Mouse (Mus musculus) embryonic facial prominence, embryonic 14.5 days (tissue): ENCODE data around the gene Zfp827. TPM values are rescaled to one million over a fixed set of nuclear protein-coding genes. Genes with fewer than 3 reads are reported as not detected.

Experiments used
- ATAC-seq: fragments of 200-750 bp; cut with Nextera tagmentation; 2 replicates; pipeline ENCODE4 v1.8.0; 2017; ENCODE audit warnings: low read depth, moderate number of reproducible peaks, moderate TSS enrichment
- DNase-seq: peaks from one replicate; pipeline ENCODE4 v3.0.0-alpha.2; 2015; ENCODE audit warnings: low spot score
- H3K27ac ChIP-seq: fragments of 300-500 bp; sonication (generic); replicated peaks from 2 replicates; pipeline ENCODE4 v1.5.1; 2014; ENCODE audit warnings: low read depth, mild to moderate bottlenecking, low read length, moderate library complexity
- H3K27me3 ChIP-seq: fragments of 300-500 bp; sonication (generic); replicated peaks from 2 replicates; pipeline ENCODE4 v1.6.1; 2014; ENCODE audit warnings: low read length; ENCODE audit not compliant: control insufficient read depth, insufficient read depth
- H3K36me3 ChIP-seq: fragments of 300-500 bp; sonication (generic); 2 replicates; pipeline ENCODE4 v1.6.1; 2014; ENCODE audit warnings: low read length, mixed read lengths; ENCODE audit not compliant: control insufficient read depth, insufficient read depth
- H3K4me1 ChIP-seq: fragments of 300-500 bp; sonication (generic); 2 replicates; pipeline ENCODE4 v1.6.1; 2014; ENCODE audit warnings: antibody characterized with exemption, low read length; ENCODE audit not compliant: control insufficient read depth, insufficient read depth
- H3K4me2 ChIP-seq: fragments of 300-500 bp; sonication (generic); 2 replicates; pipeline ENCODE4 v1.6.1; 2014; ENCODE audit warnings: low read depth, mild to moderate bottlenecking, low read length, moderate library complexity, mixed read lengths
- H3K4me3 ChIP-seq: fragments of 300-500 bp; sonication (generic); 2 replicates; pipeline ENCODE4 v1.5.1; 2014; ENCODE audit warnings: low read depth, mild to moderate bottlenecking, low read length
- H3K9ac ChIP-seq: fragments of 300-500 bp; sonication (generic); 2 replicates; pipeline ENCODE4 v1.6.1; 2014; ENCODE audit warnings: low read depth, mild to moderate bottlenecking, low read length, moderate library complexity, mixed read lengths
- H3K9me3 ChIP-seq: fragments of 300-500 bp; sonication (generic); 2 replicates; pipeline ENCODE4 v1.6.1; 2016; ENCODE audit warnings: low read length; ENCODE audit not compliant: control insufficient read depth
- WGBS: fragments of 180-500 bp; shearing (Covaris S2); extraction: QIAGEN DNeasy Blood & Tissue Kit; methylation state at CpG from one replicate; pipeline ENCODE4 v1.1.7; 2014; 5-methylcytosine and 5-hydroxymethylcytosine counted together
- polyA plus RNA-seq: library from polyadenylated mRNA; unstranded; fragments of >200 nt; fragmentation: Nextera tagmentation; extraction: Ambion mirVana; gene quantifications from 2 replicates; pipeline ENCODE4 v1.2.1, GENCODE M21; 2014

Gene Zfp827
- polyA plus RNA-seq, 1 experiment from 2014 or later, result 11.8 TPM

- Histone ChIP-seq H3K27ac (peak overlapping the region; percentile 100), H3K4me3 (peak overlapping the region; percentile 87), H3K9me3 (no peaks in the 10 kb centered on the region), H3K4me2 (peak overlapping the region; percentile 82), H3K4me1 (peaks cover 28% of the 10 kb centered on the region), H3K27me3 (no peaks in the 10 kb centered on the region), H3K36me3 (no peaks in the 10 kb centered on the region), H3K9ac (peak overlapping the region; percentile 98)
- peak; percentile 93 for DNase-seq
- under 1% methylated on average over 45 of the region's 99 CpGs for WGBS
- peak; percentile 80 for ATAC-seq
These were observed 1.4 kb downstream of the Zfp827 start for GRCm38 (mm10) chr8:79029396-79030325.

- Histone ChIP-seq H3K9ac (peak overlapping the region; percentile 98), H3K4me2 (peak overlapping the region; percentile 82), H3K4me1 (peaks cover 28% of the 10 kb centered on the region), H3K9me3 (no peaks in the 10 kb centered on the region), H3K36me3 (no peaks in the 10 kb centered on the region), H3K27me3 (no peaks in the 10 kb centered on the region), H3K4me3 (peak overlapping the region; percentile 87), H3K27ac (peak overlapping the region; percentile 100)
- 1% methylated on average over 43 of the region's 62 CpGs for WGBS
- ATAC-seq (peak; percentile 9), DNase-seq (peak; percentile 88)
These were observed 2.4 kb downstream of the Zfp827 start for GRCm38 (mm10) chr8:79030326-79031265.

- no peak overlapping the region for H3K27ac ChIP-seq
- 67% methylated on average over 7 of the region's 7 CpGs for WGBS
- H3K4me2 ChIP-seq, result no peak overlapping the region
- no peak overlapping the region for H3K4me3 ChIP-seq
- peaks cover 5% of the 10 kb centered on the region; the same call in 1 of the 2 replicates for H3K36me3 ChIP-seq
- ATAC-seq, result no peak
- DNase-seq, result no peak
- H3K27me3 ChIP-seq, result no peaks in the 10 kb centered on the region
- no peaks in the 10 kb centered on the region for H3K9me3 ChIP-seq
- H3K9ac ChIP-seq, result no peak overlapping the region
- peaks cover 17% of the 10 kb centered on the region for H3K4me1 ChIP-seq
These were observed 9.3 kb downstream of the Zfp827 start for GRCm38 (mm10) chr8:79037532-79037931.

GRCm38 (mm10) chr8:79037991-79038390 lies 9.8 kb downstream of the Zfp827 start:
- H3K27ac ChIP-seq, result no peak overlapping the region
- H3K4me3 ChIP-seq, result no peak overlapping the region
- DNase-seq (no peak), ATAC-seq (no peak)
- H3K4me1 ChIP-seq, result peaks cover 12% of the 10 kb centered on the region
- no peaks in the 10 kb centered on the region for H3K9me3 ChIP-seq
- H3K4me2 ChIP-seq, result no peak overlapping the region
- H3K27me3 ChIP-seq, result no peaks in the 10 kb centered on the region
- WGBS, result 84% methylated on average over 7 of the region's 7 CpGs
- no peak overlapping the region for H3K9ac ChIP-seq
- peaks cover 5% of the 10 kb centered on the region; the same call in 1 of the 2 replicates for H3K36me3 ChIP-seq

GRCm38 (mm10) chr8:79041429-79041828 lies 13.2 kb downstream of the Zfp827 start:
- ATAC-seq (no peak), DNase-seq (no peak)
- Histone ChIP-seq H3K9me3 (no peaks in the 10 kb centered on the region), H3K36me3 (peaks cover 5% of the 10 kb centered on the region; the same call in 1 of the 2 replicates), H3K27me3 (no peaks in the 10 kb centered on the region), H3K4me2 (no peak overlapping the region), H3K9ac (no peak overlapping the region), H3K4me1 (no peaks in the 10 kb centered on the region; the same call in 1 of the 2 replicates), H3K27ac (no peak overlapping the region), H3K4me3 (no peak overlapping the region)
- 89% methylated on average over 3 of the region's 3 CpGs for WGBS

GRCm38 (mm10) chr8:79042252-79042651 lies 14.0 kb downstream of the Zfp827 start:
- no peak overlapping the region for H3K27ac ChIP-seq
- DNase-seq (no peak), ATAC-seq (no peak)
- H3K4me1 ChIP-seq, result no peaks in the 10 kb centered on the region; the same call in 1 of the 2 replicates
- H3K9me3 ChIP-seq, result no peaks in the 10 kb centered on the region
- WGBS, result 65% methylated on average over 3 of the region's 3 CpGs
- no peaks in the 10 kb centered on the region for H3K27me3 ChIP-seq
- H3K36me3 ChIP-seq, result peaks cover 5% of the 10 kb centered on the region; the same call in 1 of the 2 replicates
- H3K9ac ChIP-seq, result no peak overlapping the region
- H3K4me2 ChIP-seq, result no peak overlapping the region
- no peak overlapping the region for H3K4me3 ChIP-seq

GRCm38 (mm10) chr8:79044673-79045072 lies 16.4 kb downstream of the Zfp827 start:
- 89% methylated on average over 5 of the region's 5 CpGs for WGBS
- no peak overlapping the region for H3K4me3 ChIP-seq
- no peak overlapping the region for H3K4me2 ChIP-seq
- H3K4me1 ChIP-seq, result no peaks in the 10 kb centered on the region; the same call in 1 of the 2 replicates
- ATAC-seq (no peak), DNase-seq (no peak)
- H3K9me3 ChIP-seq, result no peaks in the 10 kb centered on the region
- no peaks in the 10 kb centered on the region for H3K27me3 ChIP-seq
- no peak overlapping the region for H3K27ac ChIP-seq
- no peak overlapping the region; the same call in 1 of the 2 replicates for H3K9ac ChIP-seq
- H3K36me3 ChIP-seq, result peaks cover 2% of the 10 kb centered on the region; the same call in 1 of the 2 replicates

- 70% methylated on average over 4 of the region's 4 CpGs for WGBS
- Histone ChIP-seq H3K4me3 (no peak overlapping the region), H3K27ac (no peak overlapping the region), H3K4me2 (no peak overlapping the region), H3K4me1 (no peaks in the 10 kb centered on the region; the same call in 1 of the 2 replicates), H3K36me3 (0 out of 2 replicates have a peak, but pooled peaks cover 6% of the 10 kb centered on the region), H3K27me3 (no peaks in the 10 kb centered on the region), H3K9ac (no peak overlapping the region), H3K9me3 (no peaks in the 10 kb centered on the region)
- ATAC-seq (no peak), DNase-seq (no peak)
These were observed 18.4 kb downstream of the Zfp827 start for GRCm38 (mm10) chr8:79046659-79047058.
